Mouse (Mus musculus): Measurements from ENCODE around the gene Zfp91. TPM values are rescaled to one million over a fixed set of nuclear protein-coding genes. Genes with fewer than 3 reads are reported as not detected.
"Not testable (repeated sequence)": the region's sequence is repeated elsewhere in the genome, so short reads cannot be mapped to it uniquely, and the experiment has no call there.

Zfp91 gene
- total RNA-seq, 2 experiments from 2014 or later = 73.3 to 74.1 TPM

DNA sequence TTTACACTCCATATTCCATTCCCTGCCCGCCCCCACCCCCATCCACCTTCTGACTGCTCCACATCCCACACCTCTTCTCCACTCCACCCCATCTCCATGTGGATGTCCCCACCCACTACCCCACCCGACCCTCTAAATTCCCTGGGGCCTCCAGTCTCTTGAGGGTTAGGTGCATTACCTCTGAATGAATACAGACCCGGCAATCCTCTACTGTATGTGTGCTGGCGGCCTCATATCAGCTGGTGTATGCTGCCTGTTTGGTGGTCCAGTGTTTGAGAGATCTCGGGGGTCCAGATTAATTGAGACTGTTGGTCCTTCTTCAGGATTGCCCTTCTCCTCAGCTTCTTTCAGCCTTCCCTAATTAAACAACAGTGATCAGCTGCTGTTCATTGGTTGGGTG lies 75.0 kb downstream of the Zfp91 start:
- intact Hi-C loops (cut with DNase I) = loop anchor here (5.0 kb wide), 1 partner anchor 76 kb away; the partner anchor contains the start of genes Lpxn and Zfp91
- DNase-seq (ENCODE audit: extremely low spot score in 1 of 2, low spot score in 2 of 2) = not testable (repeated sequence)

- intact Hi-C loops (cut with DNase I) = loop anchor here (5.0 kb wide), 1 partner anchor 77 kb away; the partner anchor contains the start of genes Lpxn and Zfp91
- no peak for DNase-seq (ENCODE audit: extremely low spot score in 1 of 2, low spot score in 2 of 2)
These were observed 75.5 kb downstream of the Zfp91 start for GRCm38 (mm10) chr19:12720463-12720862.

DNA sequence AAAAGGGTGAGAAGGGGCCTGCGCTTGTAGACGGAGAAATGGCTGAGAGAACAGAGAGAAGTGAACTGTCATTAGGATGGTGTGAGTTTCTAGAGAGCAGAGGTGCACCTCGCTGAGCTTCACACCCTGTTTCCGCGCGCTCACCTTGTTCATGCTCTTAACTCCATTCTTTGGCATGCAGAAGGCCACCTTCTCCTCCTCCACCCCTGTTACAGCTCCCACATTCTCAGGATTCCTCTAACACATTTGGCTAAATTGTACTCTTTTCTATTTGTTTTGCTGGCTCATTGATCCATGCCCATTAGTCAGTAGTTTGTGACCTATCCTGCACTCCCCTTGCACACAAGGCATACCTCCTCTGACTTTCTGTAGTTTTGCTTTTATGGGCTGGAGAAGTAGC lies 76.7 kb downstream of the Zfp91 start:
- intact Hi-C loops (cut with DNase I) = no loop called here
- no peak for DNase-seq (ENCODE audit: extremely low spot score in 1 of 2, low spot score in 2 of 2)

Other genes with a start within 250 kb of the Zfp91 start
- gene Gm4952, start 196.2 kb downstream of the Zfp91 start, total RNA-seq (2021) = not detected
- gene Glyat, start 162.8 kb downstream of the Zfp91 start, total RNA-seq (2021) = not detected
- not detected for gene Olfr1442, start 125.7 kb downstream of the Zfp91 start, total RNA-seq (2021)
- not detected for gene Olfr1443, start 118.0 kb downstream of the Zfp91 start, total RNA-seq (2021)
- not detected for gene Keg1, start 100.3 kb downstream of the Zfp91 start, total RNA-seq (2021)
- gene Cntf, start 30.5 kb downstream of the Zfp91 start, total RNA-seq (2021) = 1 to 10 TPM; 1.2 to 2.6 TPM
- 1 to 10 TPM; 1.1 to 1.5 TPM for gene Lpxn, start 67 bp upstream of the Zfp91 start, total RNA-seq (2021)
- not detected for gene Gm5244, start 50.6 kb upstream of the Zfp91 start, total RNA-seq (2021)
- not detected for gene Olfr1444, start 61.2 kb upstream of the Zfp91 start, total RNA-seq (2021)
- not detected for gene Olfr1445, start 87.7 kb upstream of the Zfp91 start, total RNA-seq (2021)
- not detected for gene Olfr1446, start 97.4 kb upstream of the Zfp91 start, total RNA-seq (2021)
- gene Olfr1447, start 107.6 kb upstream of the Zfp91 start, total RNA-seq (2021) = not detected
- gene Olfr1448, start 128.3 kb upstream of the Zfp91 start, total RNA-seq (2021) = not detected
- not detected for gene Olfr1449, start 134.7 kb upstream of the Zfp91 start, total RNA-seq (2021)
- not detected for gene Olfr1450, start 154.1 kb upstream of the Zfp91 start, total RNA-seq (2021)
- not detected for gene Olfr1451, start 198.9 kb upstream of the Zfp91 start, total RNA-seq (2021)
- not detected for gene Olfr1453, start 232.2 kb upstream of the Zfp91 start, total RNA-seq (2021)

All from left cerebral cortex, postnatal 10 days (tissue).